Mouse (Mus musculus): ENCODE results near the gene Cct8.
"Not testable (repeated sequence)": the region's sequence is repeated elsewhere in the genome, so short reads cannot be mapped to it uniquely, and the experiment has no call there.

Gene Cct8

GRCm38 (mm10) chr16:87495716-87496447, at the start of gene Cct8:
TSS of gene Cct8 (minus strand) at chr16:87495873.
- DNase-seq (ENCODE audit: low spot score in 2 of 2), result peak; percentile 95 to 97

GRCm38 (mm10) chr16:87528755-87529154, 33.1 kb upstream of the Cct8 start:
- no peak for DNase-seq (ENCODE audit: low spot score in 2 of 2)

DNA sequence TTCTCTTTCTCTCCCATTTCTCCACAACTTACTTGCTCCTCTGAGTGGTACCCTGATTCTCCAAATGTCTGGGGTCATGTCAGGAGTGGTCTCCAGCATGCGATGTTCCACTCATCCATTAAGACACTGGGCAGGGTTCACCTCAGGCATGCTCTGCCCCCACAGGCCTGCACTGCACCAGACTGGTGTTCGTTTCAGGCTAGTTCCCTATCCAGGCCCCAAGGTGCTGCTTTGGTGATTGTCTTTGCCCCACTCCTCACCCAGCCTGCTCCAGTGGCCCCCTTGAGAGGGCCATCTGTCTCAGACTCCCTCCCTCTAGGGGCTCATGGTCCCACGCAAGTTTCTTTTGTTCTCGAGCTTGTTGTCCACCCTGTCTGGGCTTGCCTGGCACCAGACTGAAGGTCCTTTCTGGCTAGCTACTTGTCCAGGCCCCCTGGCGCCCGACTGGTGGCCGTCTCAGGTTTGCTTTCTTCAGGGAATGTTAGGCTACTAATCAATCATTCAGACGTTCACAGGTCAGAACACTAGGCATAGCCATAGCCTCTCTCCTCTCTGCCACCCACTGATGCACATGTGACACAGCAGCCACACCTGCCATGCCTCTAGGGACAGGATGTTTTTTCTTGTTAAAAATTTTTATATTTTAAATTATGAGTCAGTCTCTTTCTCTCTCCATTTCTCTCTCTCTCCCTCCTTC, 32.0 kb upstream of the Cct8 start:
- no peak for DNase-seq (ENCODE audit: low spot score in 2 of 2)

DNA sequence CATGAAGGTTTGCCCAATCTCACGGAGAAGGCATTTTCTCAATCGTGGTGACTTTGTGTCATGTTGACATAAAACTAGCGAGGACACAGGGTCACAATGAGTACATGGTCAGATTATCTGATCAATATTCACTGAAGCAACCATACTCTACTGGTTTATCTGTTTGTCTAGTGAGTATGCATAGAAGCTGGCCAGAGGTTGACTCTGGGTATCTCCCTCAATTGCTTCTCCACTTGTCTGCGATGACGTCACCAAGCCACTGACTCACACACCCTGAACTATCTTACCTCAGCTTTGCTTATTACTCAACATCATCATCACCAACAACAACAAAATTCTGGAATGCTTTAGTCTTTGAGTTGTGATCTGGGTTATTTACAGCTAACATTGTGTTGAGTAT, 28.6 kb upstream of the Cct8 start:
- no peak for DNase-seq (ENCODE audit: low spot score in 2 of 2)

DNA sequence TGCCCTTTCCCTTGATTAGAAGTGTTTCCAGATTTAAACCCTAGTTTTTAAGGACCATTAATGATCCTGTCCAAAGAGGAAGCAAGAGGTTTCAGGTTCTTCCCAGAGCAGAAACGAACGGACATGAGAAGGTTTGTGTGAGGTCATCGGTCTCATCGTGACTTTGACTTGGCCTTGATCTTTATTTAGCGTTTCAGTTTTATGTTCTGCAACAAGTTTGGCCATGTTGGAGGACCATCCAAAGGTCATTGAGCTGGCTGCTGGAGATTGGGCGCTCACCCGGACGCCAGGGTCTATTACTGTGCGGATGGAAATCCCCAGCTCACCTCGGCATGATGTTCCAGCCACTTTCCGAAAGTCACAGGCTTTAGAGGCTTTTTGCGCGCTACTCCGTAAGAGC, 16.7 kb upstream of the Cct8 start:
- no peak for DNase-seq (ENCODE audit: low spot score in 2 of 2)

GRCm38 (mm10) chr16:87511706-87512105, 16.0 kb upstream of the Cct8 start:
- DNase-seq (ENCODE audit: low spot score in 2 of 2), result no peak

DNA sequence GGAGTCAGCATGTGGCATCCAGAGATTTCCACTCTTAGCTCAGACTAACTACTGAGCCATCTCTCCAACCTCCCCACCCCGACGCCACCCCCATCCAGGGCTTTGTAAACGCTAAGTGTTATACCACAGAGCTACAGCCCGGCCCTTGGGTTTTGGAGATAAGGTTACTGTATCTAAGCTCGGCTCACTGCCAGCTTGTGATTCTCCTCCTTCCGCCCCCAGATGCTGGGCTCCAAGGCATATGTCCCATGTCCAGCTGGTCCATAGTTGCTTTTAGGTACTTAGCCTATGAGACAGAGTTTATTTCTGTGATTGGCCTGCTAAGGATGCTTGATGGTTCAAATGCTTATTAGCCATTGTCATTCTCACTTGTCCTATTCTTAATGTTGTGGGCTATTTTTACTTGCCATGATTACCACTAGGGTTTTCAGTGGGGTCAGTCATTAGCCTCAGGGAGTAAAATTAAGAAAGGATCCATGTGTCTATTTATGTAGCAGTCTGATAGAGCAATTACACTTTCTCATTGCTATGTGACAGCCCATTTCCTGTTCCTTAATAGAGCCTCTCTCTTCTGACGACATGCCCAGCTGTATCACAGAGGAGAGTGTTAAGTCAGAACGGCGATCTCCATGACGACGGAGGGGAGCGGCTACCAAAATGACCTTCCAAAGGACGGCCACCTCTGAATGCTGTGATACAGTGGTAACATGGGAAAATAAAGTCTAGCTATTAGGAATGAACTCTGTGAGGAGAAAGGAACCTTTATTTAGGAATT, 5.8 kb upstream of the Cct8 start:
- no peak for DNase-seq (ENCODE audit: low spot score in 2 of 2)

- DNase-seq (ENCODE audit: low spot score in 2 of 2), result no peak
Measured at GRCm38 (mm10) chr16:87499556-87499955, 3.9 kb upstream of the Cct8 start.

DNA sequence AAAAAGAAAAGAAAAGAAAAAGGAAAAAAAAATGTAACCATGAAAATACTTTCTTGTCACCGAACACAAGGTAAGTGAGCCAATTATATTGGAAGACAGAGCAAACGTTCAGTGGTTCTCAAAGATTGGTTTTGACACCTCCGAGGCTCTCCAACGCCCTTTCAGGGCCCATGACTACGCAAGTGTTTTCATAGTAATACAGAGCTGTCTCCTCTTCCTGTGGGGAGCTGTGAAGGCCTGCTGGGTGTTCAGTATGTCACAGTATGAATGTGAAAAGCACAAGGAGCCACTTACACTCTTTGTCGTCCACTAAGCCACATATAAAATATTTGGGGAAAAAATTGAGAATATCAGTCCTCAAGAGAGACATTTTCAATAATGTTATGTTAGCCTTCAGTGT, 1.5 kb upstream of the Cct8 start:
- no peak for DNase-seq (ENCODE audit: low spot score in 2 of 2)

GRCm38 (mm10) chr16:87496728-87497127, 1.1 kb upstream of the Cct8 start:
- DNase-seq (ENCODE audit: low spot score in 2 of 2), result no peak

- peak in 1 of 2 experiments; percentile 59 for DNase-seq (ENCODE audit: low spot score in 2 of 2)
Measured at GRCm38 (mm10) chr16:87494955-87495655, 568 bp downstream of the Cct8 start.

- not testable (repeated sequence) for DNase-seq (ENCODE audit: low spot score in 2 of 2)
Measured at GRCm38 (mm10) chr16:87492191-87492792, 3.4 kb downstream of the Cct8 start.

DNA sequence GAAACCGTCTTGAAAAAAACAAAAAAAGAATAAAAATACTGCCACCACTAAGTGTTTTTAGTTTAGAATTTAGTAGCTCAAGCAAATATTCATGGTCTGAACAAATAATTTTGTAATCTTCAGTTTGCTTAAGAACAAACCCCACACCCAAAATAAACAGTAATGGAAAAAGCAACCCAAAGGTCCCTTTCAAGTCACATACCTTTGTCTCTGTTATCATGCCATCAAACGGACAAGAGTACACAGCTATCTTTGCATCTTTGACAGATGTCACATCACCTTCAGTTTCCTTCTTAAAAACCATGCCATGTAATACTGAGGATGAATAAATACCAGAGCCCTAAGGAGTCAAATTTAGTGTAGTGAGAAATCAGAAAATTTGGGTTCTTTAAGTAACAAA, 7.1 kb downstream of the Cct8 start:
- DNase-seq (ENCODE audit: low spot score in 2 of 2), result no peak

- no peak for DNase-seq (ENCODE audit: low spot score in 2 of 2)
Measured at GRCm38 (mm10) chr16:87486739-87487138, 8.9 kb downstream of the Cct8 start.

DNA sequence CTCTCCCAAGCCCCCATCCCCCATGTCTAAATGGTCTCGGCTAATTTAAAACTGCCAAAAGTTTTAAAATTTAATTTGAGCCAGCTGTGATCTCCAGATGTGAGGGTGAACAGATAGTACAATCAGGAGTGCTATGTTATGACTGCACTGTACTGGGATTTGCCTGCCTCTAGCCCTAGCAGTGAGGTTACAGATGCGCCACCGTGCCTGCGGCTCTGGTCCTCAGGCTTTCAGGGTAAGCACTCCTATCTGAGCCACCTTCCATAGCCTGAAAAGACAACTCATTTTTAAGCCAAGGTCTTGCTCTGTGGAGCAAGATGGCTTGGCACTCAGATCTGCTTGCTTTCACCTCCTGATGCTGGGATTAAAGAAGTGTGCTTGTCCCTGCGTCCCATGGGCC, 11.3 kb downstream of the Cct8 start:
- no peak for DNase-seq (ENCODE audit: low spot score in 2 of 2)

DNA sequence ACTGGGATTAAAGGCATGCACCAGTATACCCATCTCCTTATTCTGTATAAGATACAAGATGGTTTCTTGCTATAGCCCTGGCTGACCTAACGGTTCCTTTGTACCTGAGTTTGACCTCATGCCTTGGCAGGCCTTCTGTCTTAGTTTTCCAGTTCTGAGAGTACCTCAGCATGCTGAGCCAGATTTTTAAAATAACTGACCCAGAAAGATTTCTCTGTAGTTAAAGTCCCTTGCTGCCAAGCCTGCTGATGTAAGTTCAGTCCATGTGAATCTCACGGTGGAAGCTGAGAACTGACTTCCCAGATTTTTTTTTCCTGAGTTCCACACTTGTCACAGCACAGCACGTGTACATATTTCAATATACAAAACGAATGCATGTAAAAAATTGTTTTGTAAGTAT, 25.1 kb downstream of the Cct8 start:
- no peak for DNase-seq (ENCODE audit: low spot score in 2 of 2)

DNA sequence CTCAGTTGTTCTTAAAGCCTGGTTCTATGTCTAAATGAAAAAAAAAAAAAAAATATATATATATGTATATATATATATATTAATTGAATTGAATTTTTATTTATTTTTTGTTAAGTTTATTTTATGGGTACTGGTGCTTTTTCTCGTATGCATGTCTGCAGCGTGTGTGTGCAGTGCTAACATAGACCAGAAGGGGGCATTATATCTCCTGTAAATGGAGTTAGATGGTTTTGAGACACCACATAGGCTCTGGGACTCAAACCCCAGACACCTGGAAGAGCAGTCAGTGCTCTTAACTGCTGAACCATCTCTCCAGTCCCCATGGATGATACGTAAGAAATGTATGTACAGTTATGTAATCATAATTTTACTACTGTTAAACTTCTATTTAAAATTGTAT, 36.9 kb downstream of the Cct8 start:
- no peak for DNase-seq (ENCODE audit: low spot score in 2 of 2)

DNA sequence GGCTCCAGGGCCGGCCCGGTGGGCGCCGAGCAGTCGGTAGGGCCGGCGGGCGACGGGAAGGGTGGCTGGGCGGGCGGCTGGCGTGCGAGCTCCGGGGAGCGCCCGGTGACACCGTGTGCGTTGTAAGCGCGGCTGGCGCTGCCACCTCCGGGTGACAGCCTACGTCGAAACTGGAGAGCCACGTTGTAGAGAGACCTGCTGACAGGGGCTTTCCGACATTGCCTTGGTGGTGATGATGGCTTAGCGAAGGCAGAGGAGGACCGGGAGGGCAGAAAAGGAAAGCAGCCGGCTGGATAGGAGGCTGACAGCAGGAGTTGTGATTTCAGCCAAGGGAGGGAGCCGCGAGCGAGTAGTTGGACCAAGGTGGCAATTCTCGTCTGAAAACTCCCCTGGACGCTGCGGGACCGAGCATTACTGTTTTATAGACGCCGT, 40.5 kb downstream of the Cct8 start:
- no peak for DNase-seq (ENCODE audit: low spot score in 2 of 2)

DNA sequence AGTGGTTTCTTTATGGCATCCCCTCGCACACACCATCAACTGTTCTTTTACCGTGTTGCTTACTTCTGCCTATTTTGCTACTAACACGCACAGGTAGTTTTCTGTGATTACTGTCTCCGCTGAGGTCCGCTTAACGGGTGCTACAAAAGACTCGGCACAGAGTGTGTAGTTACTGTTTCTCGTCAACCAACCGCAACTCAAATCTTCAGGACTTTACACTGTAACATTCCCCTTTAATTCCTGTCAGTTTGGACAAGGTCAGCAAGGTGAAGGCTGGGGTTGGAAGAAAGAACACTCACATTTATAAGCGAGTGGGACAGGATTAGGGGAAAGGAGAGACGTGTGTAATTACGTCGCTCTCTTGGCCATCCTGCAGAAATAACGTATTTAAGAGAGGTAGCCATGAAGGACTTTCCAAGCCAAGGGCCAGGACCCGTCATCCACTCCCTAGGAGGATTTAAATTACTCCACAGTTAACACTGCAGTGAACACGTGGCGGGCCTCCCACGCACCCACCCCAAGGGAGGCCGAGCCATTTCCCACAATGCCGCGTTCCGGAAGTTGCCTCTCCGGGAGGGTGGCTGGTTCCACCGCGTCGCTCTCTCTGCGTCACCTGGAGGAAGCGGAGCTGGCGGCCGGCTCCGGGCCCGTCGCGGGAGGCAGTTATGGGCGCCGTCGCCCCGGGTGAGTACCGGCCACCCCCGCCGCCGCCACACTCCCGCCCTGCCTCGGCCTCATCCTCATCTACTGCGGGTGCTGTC, 41.1 kb downstream of the Cct8 start, which contains the start of gene Usp16:
Gene Usp16 (plus strand): TSS at position 285 of the 761 bp plus-strand sequence.
- peak; percentile 89 to 94 for DNase-seq (ENCODE audit: low spot score in 2 of 2)

GRCm38 (mm10) chr16:87453226-87453625, 42.4 kb downstream of the Cct8 start:
- DNase-seq (ENCODE audit: low spot score in 2 of 2), result no peak

- no peak for DNase-seq (ENCODE audit: low spot score in 2 of 2)
Measured at GRCm38 (mm10) chr16:87445528-87445927, 50.1 kb downstream of the Cct8 start.
